ENCODE assay signal across 11 mouse cellular contexts in the genomic region with DNA sequence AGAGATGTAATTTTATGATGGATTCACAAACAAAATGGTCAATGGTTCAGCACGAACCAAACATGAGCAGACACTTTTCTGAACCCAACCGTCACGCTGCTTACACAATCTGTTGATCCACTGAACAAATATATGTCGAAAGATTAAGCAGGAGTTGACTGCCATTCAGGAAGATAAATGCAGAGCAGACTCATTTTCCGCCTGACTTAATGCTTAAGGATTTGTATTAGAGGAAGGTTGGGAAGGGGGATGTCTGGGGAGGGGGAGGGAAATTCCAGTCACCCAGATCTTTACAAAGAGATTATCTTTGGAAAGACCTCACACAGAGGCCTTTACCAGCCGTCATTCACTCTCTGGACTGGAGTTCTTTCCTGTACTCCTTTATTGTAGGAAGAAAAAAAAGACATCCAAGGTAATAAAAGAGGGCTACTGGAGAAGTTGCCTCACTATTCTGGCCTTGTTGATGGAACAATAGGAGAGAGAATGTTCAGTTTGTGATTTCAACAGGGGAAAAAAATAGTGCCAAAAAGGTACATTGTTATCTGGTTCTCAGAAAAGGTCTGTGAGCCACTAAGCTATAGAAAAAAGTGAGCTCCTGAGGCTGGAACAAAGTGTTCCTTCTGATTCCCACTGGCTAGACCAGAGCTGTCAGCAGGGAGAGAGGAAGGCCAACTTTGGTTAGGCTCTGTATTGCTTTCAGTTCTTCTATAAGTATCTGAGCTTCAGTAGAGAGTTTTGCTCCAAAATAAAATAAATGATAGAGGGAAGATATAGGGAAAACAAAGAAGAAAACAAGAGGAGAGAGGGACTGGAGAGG.
DNase-seq lines count a peak whose midpoint lies in the region; ATAC-seq and TF ChIP-seq lines count a peak whose summit lies in the region.
"Had no signal": no experiment of that assay in that cellular context is flagged by ENCODE, and none has a peak within 500 bp of the region (broad histone marks: within the 10 kb centered on the region; RNA-seq: fewer than 3 reads in every experiment).

No protein-coding gene starts in this region.

- TF ChIP-seq POLR2A in kidney, adult 2 months (IDR thresholded peaks at IDR 0.05; ENCODE audit: low read depth, low read length): no peak

- H3K4me1 ChIP-seq in forebrain, embryonic 11.5 days (replicated peaks; ENCODE audit: control insufficient read depth, insufficient read depth, low read length): 0 out of 2 replicates have a peak, but pooled peaks cover 2% of the 10 kb centered on the region
- no peaks in the 10 kb centered on the region for H3K4me1 ChIP-seq in liver, embryonic 13.5 days (replicated peaks)
- no peaks in the 10 kb centered on the region for H3K4me1 ChIP-seq in kidney, adult 2 months (ENCODE audit: control insufficient read depth, insufficient read depth, low read length)

- no peaks in the 10 kb centered on the region for H3K9me3 ChIP-seq in forebrain, embryonic 11.5 days (ENCODE audit: control insufficient read depth, low read length)
- H3K9me3 ChIP-seq in liver, embryonic 13.5 days (replicated peaks): no peaks in the 10 kb centered on the region

- no peak overlapping the region for H3K4me3 ChIP-seq in forebrain, embryonic 11.5 days (ENCODE audit: low read depth, low read length)
- H3K4me3 ChIP-seq in liver, embryonic 13.5 days (replicated peaks): no peak overlapping the region
- H3K4me3 ChIP-seq in kidney, adult 2 months (ENCODE audit: insufficient read depth, low read depth, low read length): no peak overlapping the region

- DNase-seq in lung, postnatal 36 days: peak; percentile 6
- DNase-seq in lung, postnatal 10 days: no peak
- DNase-seq in forebrain, embryonic 11.5 days (ENCODE audit: low spot score): peak; percentile 53
- DNase-seq in liver, embryonic 13.5 days: no peak
- DNase-seq in retina, postnatal 1 day: peak; percentile 91
- DNase-seq in kidney, adult 2 months: no peak
- DNase-seq in gastrocnemius, postnatal 25 days: no peak
- no peak for DNase-seq in spleen, postnatal 36 days (ENCODE audit: low spot score in 2 of 2)
- DNase-seq: cerebellum, adult 9-10 months; lung, postnatal 4 days; thymus, adult 18-20 months had no signal

- H3K27me3 ChIP-seq in forebrain, embryonic 11.5 days (ENCODE audit: control insufficient read depth, insufficient read depth, low read length): no peaks in the 10 kb centered on the region
- no peaks in the 10 kb centered on the region for H3K27me3 ChIP-seq in liver, embryonic 13.5 days
- H3K27me3 ChIP-seq in kidney, adult 2 months (replicated peaks; ENCODE audit: control insufficient read depth, insufficient read depth, low read length): no peaks in the 10 kb centered on the region

- H3K4me2 ChIP-seq in forebrain, embryonic 11.5 days (ENCODE audit: low read depth, low read length, severe bottlenecking): peak overlapping the region; percentile 21; the same call in 1 of the 2 replicates
- no peak overlapping the region for H3K4me2 ChIP-seq in liver, embryonic 13.5 days

- no peak for TF ChIP-seq CTCF in kidney, adult 2 months (conservative IDR thresholded peaks at IDR 0.05; ENCODE audit: insufficient read depth, insufficient read length, low read depth, low read length)

- peak; percentile 97 for ATAC-seq in forebrain, embryonic 11.5 days (replicated peaks; ENCODE audit: low FRiP score)
- ATAC-seq in liver, embryonic 13.5 days (ENCODE audit: low read depth): peak; percentile 45; the same call in 1 of the 2 replicates

- no peak overlapping the region for H3K9ac ChIP-seq in forebrain, embryonic 11.5 days (ENCODE audit: low read length)
- H3K9ac ChIP-seq in liver, embryonic 13.5 days: no peak overlapping the region

- WGBS in forebrain, embryonic 11.5 days: 7% methylated on average over 6 of the region's 6 CpGs
- WGBS in liver, embryonic 13.5 days (ENCODE audit: insufficient replicate concordance): 40% methylated on average over 6 of the region's 6 CpGs
- WGBS in kidney, adult 2 months: 20% methylated on average over 6 of the region's 6 CpGs

- H3K36me3 ChIP-seq in forebrain, embryonic 11.5 days (ENCODE audit: control insufficient read depth, insufficient read depth, low read length): no peaks in the 10 kb centered on the region
- H3K36me3 ChIP-seq in liver, embryonic 13.5 days: no peaks in the 10 kb centered on the region
- no peaks in the 10 kb centered on the region for H3K36me3 ChIP-seq in kidney, adult 2 months (ENCODE audit: control insufficient read depth, insufficient read depth, low read length)

- no peak overlapping the region for H3K27ac ChIP-seq in forebrain, embryonic 11.5 days (ENCODE audit: low read depth, low read length)
- no peak overlapping the region for H3K27ac ChIP-seq in liver, embryonic 13.5 days
- H3K27ac ChIP-seq in kidney, adult 2 months (ENCODE audit: insufficient read depth, low read depth, low read length): no peak overlapping the region

Comparison
In these comparisons a context has a peak if more than half of its experiments do, and no peak if none do; other contexts are left out.
1. DNase-seq: peak in lung, postnatal 36 days (single experiment), forebrain, embryonic 11.5 days (single experiment) and retina, postnatal 1 day (single experiment); none in lung, postnatal 10 days (single experiment), liver, embryonic 13.5 days (single experiment), kidney, adult 2 months (single experiment), gastrocnemius, postnatal 25 days (single experiment) and spleen, postnatal 36 days (0 of 2).